Mouse (Mus musculus) embryonic facial prominence, embryonic 11.5 days (tissue): Measurements from ENCODE around the gene Fsd1. TPM values are rescaled to one million over a fixed set of nuclear protein-coding genes. Genes with fewer than 3 reads are reported as not detected.

Source experiments
- ATAC-seq: fragments of 200-750 bp; cut with Nextera tagmentation; replicated peaks from 2 replicates; pipeline ENCODE4 v1.8.0; 2017; ENCODE audit warnings: low read depth; ENCODE audit not compliant: insufficient number of reproducible peaks, low FRiP score, low TSS enrichment
- DNase-seq: peaks from one replicate; pipeline ENCODE4 v3.0.0-alpha.2; 2015; ENCODE audit warnings: low spot score
- H3K27ac ChIP-seq: fragments of 300-500 bp; sonication (generic); replicated peaks from 2 replicates; pipeline ENCODE4 v1.5.1; 2014; ENCODE audit warnings: mild to moderate bottlenecking, low read depth, low read length, control low read depth
- H3K27me3 ChIP-seq: fragments of 300-500 bp; sonication (generic); 2 replicates; pipeline ENCODE4 v1.6.1; 2014; ENCODE audit warnings: mild to moderate bottlenecking, low read length, moderate library complexity, mixed read lengths; ENCODE audit not compliant: control insufficient read depth, insufficient read depth
- H3K36me3 ChIP-seq: fragments of 300-500 bp; sonication (generic); replicated peaks from 2 replicates; pipeline ENCODE4 v1.6.1; 2014; ENCODE audit warnings: low read depth, mild to moderate bottlenecking, low read length, moderate library complexity, mixed read lengths; ENCODE audit not compliant: control insufficient read depth, insufficient read depth
- H3K4me1 ChIP-seq: fragments of 300-500 bp; sonication (generic); 2 replicates; pipeline ENCODE4 v1.6.1; 2014; ENCODE audit warnings: low read length, mixed read lengths; ENCODE audit not compliant: control insufficient read depth, insufficient read depth
- H3K4me2 ChIP-seq: fragments of 300-500 bp; sonication (generic); 2 replicates; pipeline ENCODE4 v1.6.1; 2014; ENCODE audit warnings: low read depth, mild to moderate bottlenecking, control low read depth, low read length, moderate library complexity
- H3K4me3 ChIP-seq: fragments of 300-500 bp; sonication (generic); 2 replicates; pipeline ENCODE4 v1.5.1; 2014; ENCODE audit warnings: low read depth, low read length, control low read depth
- H3K9ac ChIP-seq: fragments of 300-500 bp; sonication (generic); replicated peaks from 2 replicates; pipeline ENCODE4 v1.6.1; 2014; ENCODE audit warnings: mild to moderate bottlenecking, control low read depth, low read length
- H3K9me3 ChIP-seq: fragments of 300-500 bp; sonication (generic); replicated peaks from 2 replicates; pipeline ENCODE4 v1.6.1; 2016; ENCODE audit warnings: mild to moderate bottlenecking, low read length, inconsistent platforms, mixed read lengths; ENCODE audit not compliant: control insufficient read depth
- WGBS: fragments of 180-500 bp; shearing (Covaris S2); extraction: QIAGEN DNeasy Blood & Tissue Kit; methylation state at CpG from one replicate; pipeline ENCODE4 v1.1.7; 2014; 5-methylcytosine and 5-hydroxymethylcytosine counted together
- polyA plus RNA-seq: library from polyadenylated mRNA; unstranded; fragments of >200 nt; fragmentation: Nextera tagmentation; extraction: Ambion mirVana; gene quantifications from 2 replicates; pipeline ENCODE4 v1.2.1, GENCODE M21; 2014

Gene Fsd1
- polyA plus RNA-seq, 1 experiment from 2014 or later, result 36.6 TPM

DNA sequence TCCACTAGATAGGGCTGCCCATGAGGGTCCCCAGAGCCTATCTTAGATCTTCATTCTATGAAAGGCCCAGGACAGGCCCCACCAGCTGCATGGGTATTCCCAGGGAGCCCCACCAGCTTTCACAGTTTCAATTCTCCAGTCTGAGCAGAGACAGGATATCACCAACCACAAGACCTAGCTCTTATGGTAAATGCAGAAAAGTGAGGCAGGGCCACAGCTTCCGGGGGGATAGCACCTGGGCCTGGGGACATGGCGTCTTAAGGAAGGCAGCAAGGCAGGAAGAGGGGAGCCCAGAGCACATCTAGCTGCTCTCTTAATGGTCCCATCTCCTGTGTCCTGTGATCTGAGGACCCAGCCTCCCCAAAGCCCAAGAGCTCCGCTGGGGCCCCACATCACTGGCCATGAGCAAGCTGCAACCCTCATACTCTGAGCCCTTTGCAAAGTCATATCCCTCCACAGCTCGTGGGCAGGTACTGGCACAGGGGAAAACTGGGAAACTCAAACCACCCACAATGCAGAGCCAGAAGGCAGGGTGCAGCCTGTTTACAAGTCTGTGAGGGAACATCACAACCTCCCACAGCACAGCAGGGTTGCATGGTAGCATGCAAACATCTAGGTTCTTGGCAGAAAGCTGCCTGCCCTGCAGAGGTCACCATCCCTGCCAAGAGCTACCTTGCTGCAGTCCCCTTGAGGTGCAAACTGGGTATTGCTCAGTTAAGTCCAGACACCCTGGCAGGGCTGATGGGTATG lies 35.0 kb downstream of the Fsd1 start:
- Histone ChIP-seq H3K4me2 (no peak overlapping the region), H3K9me3 (no peaks in the 10 kb centered on the region), H3K27ac (no peak overlapping the region), H3K9ac (no peak overlapping the region), H3K4me3 (no peak overlapping the region), H3K36me3 (peaks cover 11% of the 10 kb centered on the region), H3K27me3 (no peaks in the 10 kb centered on the region), H3K4me1 (no peaks in the 10 kb centered on the region; the same call in 1 of the 2 replicates)
- no peak for ATAC-seq
- WGBS, result 80% methylated on average over 4 of the region's 4 CpGs
- no peak for DNase-seq

- H3K9me3 ChIP-seq, result no peaks in the 10 kb centered on the region
- no peak overlapping the region for H3K4me2 ChIP-seq
- WGBS, result 79% methylated on average over 2 of the region's 2 CpGs
- ATAC-seq (no peak), DNase-seq (no peak)
- H3K27me3 ChIP-seq, result no peaks in the 10 kb centered on the region
- peaks cover 4% of the 10 kb centered on the region for H3K36me3 ChIP-seq
- H3K4me1 ChIP-seq, result no peaks in the 10 kb centered on the region; the same call in 1 of the 2 replicates
- H3K4me3 ChIP-seq, result no peak overlapping the region
- no peak overlapping the region for H3K9ac ChIP-seq
- no peak overlapping the region for H3K27ac ChIP-seq
These were observed 36.1 kb downstream of the Fsd1 start for GRCm38 (mm10) chr17:56022131-56022988.

DNA sequence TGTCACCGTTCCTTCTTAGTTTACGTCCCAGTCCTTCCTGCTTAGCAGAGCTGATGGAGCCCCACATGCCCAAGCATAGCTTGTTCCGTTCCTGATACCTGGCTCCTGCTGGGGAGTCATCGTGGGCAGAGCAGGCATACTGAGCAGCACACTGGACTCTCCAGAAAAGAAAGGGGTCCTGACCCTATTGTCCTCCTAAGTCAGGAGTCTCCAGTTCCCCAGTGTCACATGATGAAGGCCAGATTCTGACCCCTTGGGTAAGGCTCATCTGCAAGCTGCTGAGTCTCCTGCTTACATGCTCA lies 36.6 kb downstream of the Fsd1 start:
- no peak overlapping the region for H3K9ac ChIP-seq
- H3K4me3 ChIP-seq, result no peak overlapping the region
- WGBS, result 87% methylated on average over 4 of the region's 4 CpGs
- ATAC-seq, result no peak
- DNase-seq, result no peak
- no peak overlapping the region for H3K4me2 ChIP-seq
- no peaks in the 10 kb centered on the region; the same call in 1 of the 2 replicates for H3K4me1 ChIP-seq
- H3K9me3 ChIP-seq, result no peaks in the 10 kb centered on the region
- H3K27ac ChIP-seq, result no peak overlapping the region
- peaks cover 3% of the 10 kb centered on the region for H3K36me3 ChIP-seq
- H3K27me3 ChIP-seq, result no peaks in the 10 kb centered on the region

DNA sequence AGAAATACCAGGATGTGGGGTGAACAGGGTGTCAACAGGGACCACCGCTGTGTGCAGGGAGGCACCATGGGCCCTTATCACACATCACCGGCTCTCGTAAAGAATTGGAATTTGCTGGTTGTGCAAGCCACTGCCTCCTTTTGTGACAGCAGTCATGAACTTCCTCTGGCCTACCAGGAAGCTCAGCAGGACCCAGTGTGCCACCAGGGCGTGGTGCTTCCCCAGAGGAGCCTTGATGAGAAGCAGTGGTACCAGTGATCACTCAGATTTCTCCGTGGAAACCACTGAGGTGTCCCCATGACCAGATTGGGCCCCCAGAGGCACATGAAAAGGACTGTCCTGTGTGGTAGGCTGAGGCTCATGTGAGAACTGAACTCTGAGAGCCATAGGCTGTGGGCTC lies 37.1 kb downstream of the Fsd1 start:
- Histone ChIP-seq H3K4me3 (no peak overlapping the region), H3K36me3 (peaks cover 2% of the 10 kb centered on the region), H3K4me2 (no peak overlapping the region), H3K9me3 (no peaks in the 10 kb centered on the region), H3K9ac (no peak overlapping the region), H3K4me1 (no peaks in the 10 kb centered on the region; the same call in 1 of the 2 replicates), H3K27me3 (no peaks in the 10 kb centered on the region), H3K27ac (no peak overlapping the region)
- DNase-seq (no peak), ATAC-seq (no peak)
- 88% methylated on average over 5 of the region's 5 CpGs for WGBS

DNA sequence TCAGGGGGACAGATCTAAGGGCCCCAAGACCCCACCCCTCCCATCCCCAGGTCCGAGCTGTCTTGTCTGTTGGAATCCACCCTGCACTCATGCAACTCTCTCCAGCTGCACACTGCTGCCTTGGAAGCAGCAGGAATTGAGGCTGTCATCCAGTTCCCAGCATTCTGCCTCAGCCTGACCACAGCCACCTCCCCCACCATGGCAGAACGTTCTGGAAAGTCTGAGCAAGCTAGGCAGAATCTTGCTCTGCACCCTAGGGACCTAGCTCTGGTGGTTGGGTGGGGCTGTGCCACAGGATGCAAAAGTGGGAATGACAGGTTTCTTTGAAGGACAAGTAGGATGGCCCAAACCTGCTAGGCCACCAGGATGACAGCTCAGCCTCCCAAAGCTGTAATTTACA lies 38.2 kb downstream of the Fsd1 start:
- no peaks in the 10 kb centered on the region for H3K27me3 ChIP-seq
- no peak overlapping the region for H3K4me3 ChIP-seq
- no peaks in the 10 kb centered on the region; the same call in 1 of the 2 replicates for H3K4me1 ChIP-seq
- no peak overlapping the region for H3K9ac ChIP-seq
- H3K36me3 ChIP-seq, result peaks cover 3% of the 10 kb centered on the region; the same call in 1 of the 2 replicates
- no peak overlapping the region for H3K4me2 ChIP-seq
- DNase-seq, result no peak
- no peak overlapping the region for H3K27ac ChIP-seq
- ATAC-seq, result no peak
- 85% methylated on average over 2 of the region's 2 CpGs for WGBS
- H3K9me3 ChIP-seq, result no peaks in the 10 kb centered on the region

- no peak for DNase-seq
- WGBS, result 78% methylated on average over 5 of the region's 5 CpGs
- Histone ChIP-seq H3K4me3 (no peak overlapping the region), H3K4me1 (no peaks in the 10 kb centered on the region; the same call in 1 of the 2 replicates), H3K4me2 (no peak overlapping the region), H3K27ac (no peak overlapping the region), H3K27me3 (no peaks in the 10 kb centered on the region), H3K9me3 (no peaks in the 10 kb centered on the region), H3K36me3 (peaks cover 5% of the 10 kb centered on the region; the same call in 1 of the 2 replicates), H3K9ac (no peak overlapping the region)
- ATAC-seq, result no peak
These were observed 38.6 kb downstream of the Fsd1 start for GRCm38 (mm10) chr17:56024931-56025330.

DNA sequence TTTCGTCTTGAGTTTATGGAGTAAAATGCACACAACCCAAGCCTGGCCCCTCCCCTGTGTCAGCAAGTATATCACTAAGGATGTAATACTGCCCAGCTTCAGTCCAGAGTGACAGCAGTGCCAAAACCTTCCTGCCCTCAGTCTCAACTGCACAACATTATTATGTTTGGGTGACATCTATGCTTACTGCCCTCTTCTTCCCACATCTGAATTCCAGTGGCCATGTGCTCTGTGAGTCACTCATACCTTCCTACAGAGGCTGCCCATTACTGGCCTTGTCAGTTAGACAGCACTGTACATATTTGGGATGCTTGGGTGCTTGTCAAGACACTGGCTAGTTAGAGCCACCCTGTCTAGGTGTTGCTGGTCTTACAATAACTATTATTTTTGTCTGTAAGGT lies 40.0 kb downstream of the Fsd1 start:
- Histone ChIP-seq H3K9me3 (no peaks in the 10 kb centered on the region), H3K4me1 (no peaks in the 10 kb centered on the region; the same call in 1 of the 2 replicates), H3K4me3 (no peak overlapping the region), H3K27me3 (no peaks in the 10 kb centered on the region), H3K27ac (no peak overlapping the region), H3K36me3 (peaks cover 5% of the 10 kb centered on the region; the same call in 1 of the 2 replicates), H3K4me2 (no peak overlapping the region), H3K9ac (no peak overlapping the region)
- DNase-seq (no peak), ATAC-seq (no peak)
- 88% methylated on average over 1 of the region's 1 CpGs for WGBS

GRCm38 (mm10) chr17:56026881-56027280 lies 40.6 kb downstream of the Fsd1 start:
- Histone ChIP-seq H3K4me3 (no peak overlapping the region), H3K4me2 (no peak overlapping the region), H3K9ac (no peak overlapping the region), H3K9me3 (no peaks in the 10 kb centered on the region), H3K36me3 (peaks cover 5% of the 10 kb centered on the region; the same call in 1 of the 2 replicates), H3K27ac (no peak overlapping the region), H3K4me1 (no peaks in the 10 kb centered on the region; the same call in 1 of the 2 replicates), H3K27me3 (no peaks in the 10 kb centered on the region)
- WGBS, result 80% methylated on average over 1 of the region's 1 CpGs
- DNase-seq, result no peak
- ATAC-seq, result no peak
